ENCODE assay signal across 15 mouse cellular contexts in the genomic region with DNA sequence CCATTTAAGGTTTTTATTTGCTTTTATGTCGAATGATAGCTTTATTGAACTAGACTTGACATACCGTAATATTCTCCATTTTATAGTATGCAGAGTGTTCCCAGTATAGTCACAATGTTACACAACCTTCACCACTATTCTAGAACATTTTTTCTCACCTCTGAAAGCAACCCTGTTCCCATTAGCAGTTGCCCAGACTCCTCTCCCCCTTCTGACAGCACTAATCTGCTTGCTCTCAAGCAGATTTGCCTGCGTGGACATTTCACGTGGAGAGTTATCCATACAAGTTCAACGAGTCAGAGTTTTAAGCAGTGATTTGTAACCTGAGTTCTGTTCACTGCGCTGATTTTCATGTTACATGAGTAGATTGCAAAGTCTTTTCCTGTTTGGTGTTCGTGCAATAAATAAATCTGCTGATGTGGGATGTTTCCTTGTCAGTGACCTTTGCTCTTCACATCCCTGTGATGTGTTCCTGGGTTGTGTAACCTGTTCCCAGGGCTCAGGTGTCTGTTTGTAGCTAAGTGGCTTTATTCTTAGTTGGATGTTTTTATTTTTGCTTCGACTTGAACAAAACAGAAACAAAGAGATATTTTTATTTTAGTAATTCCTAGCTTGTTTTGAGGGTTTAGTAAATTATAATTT. TPM values are rescaled to one million over a fixed set of nuclear protein-coding genes. Genes with fewer than 3 reads are reported as not detected.
DNase-seq lines count a peak whose midpoint lies in the region; ATAC-seq and TF ChIP-seq lines count a peak whose summit lies in the region.
"Had no signal": no experiment of that assay in that cellular context is flagged by ENCODE, and none has a peak within 500 bp of the region (broad histone marks: within the 10 kb centered on the region; RNA-seq: fewer than 3 reads in every experiment).

No protein-coding gene starts in this region.

- H3K36me3 ChIP-seq in kidney, embryonic 15.5 days: no peaks in the 10 kb centered on the region; the same call in none of the 2 replicates
- H3K36me3 ChIP-seq in intestine, embryonic 16.5 days (ENCODE audit: control insufficient read depth, insufficient read depth, low read length): no peaks in the 10 kb centered on the region
- H3K36me3 ChIP-seq in liver, embryonic 14.5 days (replicated peaks; ENCODE audit: control insufficient read depth, insufficient read depth, low read depth): no peaks in the 10 kb centered on the region
- no peaks in the 10 kb centered on the region for H3K36me3 ChIP-seq in midbrain, postnatal 0 days (ENCODE audit: insufficient read depth, low read length)
- H3K36me3 ChIP-seq: hindbrain, embryonic 10.5 days; lung, embryonic 15.5 days; midbrain, embryonic 15.5 days had no signal

- TF ChIP-seq CTCF in liver, embryonic 14.5 days (IDR thresholded peaks at IDR 0.05; ENCODE audit: low read depth): no peak
- TF ChIP-seq CTCF in midbrain, postnatal 0 days (IDR thresholded peaks at IDR 0.05): no peak

- TF ChIP-seq EP300 in liver, embryonic 14.5 days (IDR thresholded peaks at IDR 0.05; ENCODE audit: low read depth): no peak

- no peak overlapping the region for H3K4me2 ChIP-seq in kidney, embryonic 15.5 days
- peak overlapping the region; percentile 24; the same call in 1 of the 2 replicates for H3K4me2 ChIP-seq in intestine, embryonic 16.5 days (ENCODE audit: low read depth, low read length)
- H3K4me2 ChIP-seq in liver, embryonic 14.5 days (ENCODE audit: low read depth): peak overlapping the region; percentile 17; the same call in 1 of the 2 replicates
- H3K4me2 ChIP-seq in midbrain, postnatal 0 days (ENCODE audit: low read depth, low read length, poor library complexity, severe bottlenecking): no peak overlapping the region
- H3K4me2 ChIP-seq: lung, embryonic 15.5 days; midbrain, embryonic 15.5 days had no signal

- H3K9ac ChIP-seq in kidney, embryonic 15.5 days: no peak overlapping the region
- 0 out of 2 replicates have a peak overlapping the region, but pooled peaks have one; percentile 15 for H3K9ac ChIP-seq in intestine, embryonic 16.5 days (ENCODE audit: low read depth, low read length)
- H3K9ac ChIP-seq in liver, embryonic 14.5 days (replicated peaks): no peak overlapping the region
- no peak overlapping the region for H3K9ac ChIP-seq in midbrain, postnatal 0 days (replicated peaks; ENCODE audit: low read length, poor library complexity, severe bottlenecking)
- H3K9ac ChIP-seq: lung, embryonic 15.5 days; midbrain, embryonic 15.5 days had no signal

- peaks cover 20% of the 10 kb centered on the region for H3K4me1 ChIP-seq in kidney, embryonic 15.5 days
- H3K4me1 ChIP-seq in intestine, embryonic 16.5 days (ENCODE audit: control insufficient read depth, insufficient read depth, low read length): peaks cover 9% of the 10 kb centered on the region; the same call in 1 of the 2 replicates
- peaks cover 7 to 18% of the 10 kb centered on the region in 2 experiments for H3K4me1 ChIP-seq in liver, embryonic 14.5 days (replicated peaks; ENCODE audit: control insufficient read depth in 2 of 2, insufficient read depth in 2 of 2, low read length in 1 of 2)
- H3K4me1 ChIP-seq in midbrain, postnatal 0 days (ENCODE audit: insufficient read depth, low read length): 0 out of 2 replicates have a peak, but pooled peaks cover 2% of the 10 kb centered on the region

- no peak overlapping the region for H3K27ac ChIP-seq in kidney, embryonic 15.5 days
- H3K27ac ChIP-seq in intestine, embryonic 16.5 days (ENCODE audit: low read length): peak overlapping the region; percentile 89
- no peak overlapping the region for H3K27ac ChIP-seq in liver, embryonic 14.5 days
- H3K27ac ChIP-seq in midbrain, postnatal 0 days (ENCODE audit: low read depth, low read length): no peak overlapping the region
- H3K27ac ChIP-seq: hindbrain, embryonic 10.5 days; lung, embryonic 15.5 days; midbrain, embryonic 15.5 days had no signal

- WGBS in kidney, embryonic 15.5 days: 50% methylated on average over 8 of the region's 8 CpGs
- WGBS in intestine, embryonic 16.5 days: 43% methylated on average over 8 of the region's 8 CpGs
- 62% methylated on average over 8 of the region's 8 CpGs for WGBS in liver, embryonic 14.5 days (ENCODE audit: insufficient replicate concordance)
- 87% methylated on average over 8 of the region's 8 CpGs for WGBS in midbrain, postnatal 0 days

- no peaks in the 10 kb centered on the region for H3K9me3 ChIP-seq in kidney, embryonic 15.5 days (replicated peaks)
- H3K9me3 ChIP-seq in intestine, embryonic 16.5 days (ENCODE audit: control insufficient read depth, low read length): no peaks in the 10 kb centered on the region
- H3K9me3 ChIP-seq in liver, embryonic 14.5 days (ENCODE audit: control insufficient read depth, low read length): no peaks in the 10 kb centered on the region
- H3K9me3 ChIP-seq in midbrain, postnatal 0 days (ENCODE audit: low read length): no peaks in the 10 kb centered on the region
- H3K9me3 ChIP-seq: G1E; hindbrain, embryonic 10.5 days; lung, embryonic 15.5 days; midbrain, embryonic 15.5 days had no signal

- no peaks in the 10 kb centered on the region for H3K27me3 ChIP-seq in kidney, embryonic 15.5 days
- no peaks in the 10 kb centered on the region for H3K27me3 ChIP-seq in intestine, embryonic 16.5 days (replicated peaks; ENCODE audit: control insufficient read depth, insufficient read depth, low read length)
- H3K27me3 ChIP-seq in liver, embryonic 14.5 days (ENCODE audit: control insufficient read depth, insufficient read depth, low read length): no peaks in the 10 kb centered on the region
- no peaks in the 10 kb centered on the region for H3K27me3 ChIP-seq in midbrain, postnatal 0 days (ENCODE audit: insufficient read depth, low read length)
- H3K27me3 ChIP-seq: lung, embryonic 15.5 days; midbrain, embryonic 15.5 days had no signal

- no peak for ATAC-seq in kidney, embryonic 15.5 days (replicated peaks; ENCODE audit: low FRiP score)
- ATAC-seq in intestine, embryonic 16.5 days: peak; percentile 85
- no peak for ATAC-seq in liver, embryonic 14.5 days (ENCODE audit: insufficient read depth)
- no peak for ATAC-seq in midbrain, postnatal 0 days (ENCODE audit: low FRiP score)
- ATAC-seq: forebrain, embryonic 14.5 days; midbrain, embryonic 15.5 days had no signal

- peak; percentile 31 for DNase-seq in kidney, adult 18-20 months
- DNase-seq in brain, adult 2 months (ENCODE audit: low read depth, low spot score): peak; percentile 61
- DNase-seq in liver, embryonic 14.5 days (ENCODE audit: low read depth in 3 of 3, low spot score in 3 of 3): peak in 1 of 3 experiments; percentile 25
- no peak for DNase-seq in midbrain, postnatal 0 days (ENCODE audit: low spot score)
- no peak for DNase-seq in adrenal gland, postnatal 10 days
- no peak for DNase-seq in adrenal gland, postnatal 25 days
- DNase-seq: cerebellum, adult 9-11 months; left cerebral cortex, postnatal 4 days had no signal

- H3K4me3 ChIP-seq in kidney, embryonic 15.5 days (replicated peaks): no peak overlapping the region
- no peak overlapping the region for H3K4me3 ChIP-seq in intestine, embryonic 16.5 days (ENCODE audit: low read length)
- no peak overlapping the region for H3K4me3 ChIP-seq in liver, embryonic 14.5 days (ENCODE audit: insufficient read depth in 1 of 2, low read depth in 2 of 2, low read length in 2 of 2)
- no peak overlapping the region for H3K4me3 ChIP-seq in midbrain, postnatal 0 days (ENCODE audit: low read depth, low read length)
- H3K4me3 ChIP-seq: hindbrain, embryonic 10.5 days; lung, embryonic 15.5 days; midbrain, embryonic 15.5 days had no signal

RNA-seq across cellular contexts. Expression of gene Sar1b, which starts 4.2 kb away (rescaled TPM):
- polyA plus RNA-seq in kidney, embryonic 15.5 days (2015; fragmentation: Nextera tagmentation; extraction: Ambion mirVana): 111 and 114 TPM in 2 replicates
- polyA plus RNA-seq in intestine, embryonic 16.5 days (2015; fragmentation: Nextera tagmentation; extraction: Ambion mirVana): 218 and 226 TPM in 2 replicates
- 26.3 and 35.2 TPM in 2 replicates for polyA plus RNA-seq in liver, embryonic 14.5 days (2012; rRNA removed)
- 80.4 and 80.7 TPM in 2 replicates for polyA plus RNA-seq in liver, embryonic 14.5 days (2014; fragmentation: Nextera tagmentation; extraction: Ambion mirVana)
- total RNA-seq in midbrain, postnatal 0 days (2014; rRNA removed): 115 TPM in 2 replicates
- polyA plus RNA-seq in midbrain, postnatal 0 days (2015; fragmentation: Nextera tagmentation; extraction: Ambion mirVana): 230 and 239 TPM in 2 replicates
- 100 to 1,000 TPM in 1 of 2 experiments, 10 to 100 TPM in 1; 89.4 to 100 TPM for total RNA-seq in adrenal gland, postnatal 10 days (2021)
- 93.6 and 96.4 TPM in 2 replicates for total RNA-seq in adrenal gland, postnatal 25 days (2021)

RNA-seq across cellular contexts. Expression of gene Sec24a, which starts 4.3 kb away (rescaled TPM):
- 14.3 and 15.3 TPM in 2 replicates for polyA plus RNA-seq in kidney, embryonic 15.5 days (2015; fragmentation: Nextera tagmentation; extraction: Ambion mirVana)
- polyA plus RNA-seq in intestine, embryonic 16.5 days (2015; fragmentation: Nextera tagmentation; extraction: Ambion mirVana): 21.2 and 27.6 TPM in 2 replicates
- polyA plus RNA-seq in liver, embryonic 14.5 days (2012; rRNA removed): 3.7 TPM in 2 replicates
- 6.2 and 6.6 TPM in 2 replicates for polyA plus RNA-seq in liver, embryonic 14.5 days (2014; fragmentation: Nextera tagmentation; extraction: Ambion mirVana)
- total RNA-seq in midbrain, postnatal 0 days (2014; rRNA removed): 15.9 and 16.7 TPM in 2 replicates
- polyA plus RNA-seq in midbrain, postnatal 0 days (2015; fragmentation: Nextera tagmentation; extraction: Ambion mirVana): 10.5 and 12.5 TPM in 2 replicates
- 10 to 100 TPM; 29.2 to 31.6 TPM for total RNA-seq in adrenal gland, postnatal 10 days (2021)
- 33.8 and 41.2 TPM in 2 replicates for total RNA-seq in adrenal gland, postnatal 25 days (2021)

Comparison
In these comparisons a context has a peak if more than half of its experiments do, and no peak if none do; other contexts are left out.
1. DNase-seq: peak in kidney, adult 18-20 months (single experiment) and brain, adult 2 months (single experiment); none in midbrain, postnatal 0 days (single experiment), adrenal gland, postnatal 10 days (single experiment) and adrenal gland, postnatal 25 days (single experiment).
2. H3K4me2 ChIP-seq: peak in intestine, embryonic 16.5 days (single experiment) and liver, embryonic 14.5 days (single experiment); none in kidney, embryonic 15.5 days (single experiment) and midbrain, postnatal 0 days (single experiment).